Mouse (Mus musculus) spleen, embryonic (tissue): ENCODE measurements around the gene Coro1b.

Experiments used
- CTCF ChIA-PET: fragments of 350-600 bp; sonication (Branson Sonifier 250); formaldehyde crosslinking; loops from one replicate; lab custom pipeline; 2022; lab: Charles Lee

The Coro1b gene

DNA sequence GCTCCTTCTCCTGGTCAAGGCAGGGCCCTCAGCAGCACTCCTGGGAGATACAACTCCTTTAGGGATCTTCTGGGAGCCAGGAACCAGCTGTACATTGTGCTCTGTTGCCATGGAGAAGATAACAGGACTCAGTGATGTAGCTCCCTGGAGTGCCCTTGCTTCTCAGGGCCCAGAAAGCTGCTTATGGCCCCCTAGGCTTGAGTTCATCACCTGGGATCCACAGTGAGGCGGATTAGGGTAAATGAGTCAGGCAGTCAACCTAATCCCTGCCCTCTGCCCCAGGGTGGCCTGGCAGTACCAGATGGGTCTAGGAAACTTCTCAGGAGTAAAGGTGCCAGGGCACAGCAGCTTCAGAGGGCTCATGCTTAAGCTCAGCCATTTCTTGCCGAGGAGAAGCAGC, 9.0 kb upstream of the Coro1b start, which contains the start of gene Gpr152:
Gpr152 (plus strand) TSS at position 342 of the 400 bp plus-strand sequence.
- CTCF ChIA-PET, result interaction anchor here (1.2 kb wide), 1 partner anchor 17 kb away, joined by 3 read pairs; no protein-coding TSS in a partner anchor

- CTCF ChIA-PET, result interaction anchor here (1.2 kb wide), 1 partner anchor 17 kb away, joined by 3 read pairs; no protein-coding TSS in a partner anchor
Observed at GRCm38 (mm10) chr19:4140147-4140546, 8.3 kb upstream of the Coro1b start.

- CTCF ChIA-PET, result interaction anchor here (0.6 to 0.7 kb wide), 2 partner anchors 13 to 59 kb away, joined by 6 to 7 read pairs; partner anchors contain the start of gene Rad9a
Observed at GRCm38 (mm10) chr19:4142416-4143173, 5.8 kb upstream of the Coro1b start.

- CTCF ChIA-PET, result no interaction called here
Observed at GRCm38 (mm10) chr19:4143759-4144268, 4.6 kb upstream of the Coro1b start, which contains the start of gene Cabp4. TSS of gene Cabp4 (minus strand) at chr19:4144033.

GRCm38 (mm10) chr19:4144550-4145498, 3.6 kb upstream of the Coro1b start:
- CTCF ChIA-PET, result interaction anchor here (0.5 kb wide), 1 partner anchor 163 kb away, joined by 4 read pairs; no protein-coding TSS in a partner anchor

DNA sequence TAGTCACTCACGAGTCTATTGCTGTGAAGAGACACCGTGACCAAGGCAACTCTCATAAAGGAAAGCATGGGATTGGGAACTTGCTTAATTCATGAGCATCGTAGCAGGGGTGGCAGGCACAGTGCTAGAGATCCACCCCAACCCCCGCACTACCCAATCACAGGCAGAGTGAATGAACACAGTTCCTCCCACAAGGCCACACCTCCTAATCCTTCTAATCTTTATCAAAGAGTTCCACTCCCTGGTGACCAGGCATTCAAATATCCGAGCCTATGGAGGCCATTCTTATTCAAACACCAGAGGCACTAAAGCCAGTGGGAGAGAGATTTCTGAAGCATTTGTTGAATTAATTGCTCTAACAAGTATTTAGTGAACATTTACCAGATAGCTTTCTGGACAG, 2.5 kb upstream of the Coro1b start:
- CTCF ChIA-PET, result no interaction called here

DNA sequence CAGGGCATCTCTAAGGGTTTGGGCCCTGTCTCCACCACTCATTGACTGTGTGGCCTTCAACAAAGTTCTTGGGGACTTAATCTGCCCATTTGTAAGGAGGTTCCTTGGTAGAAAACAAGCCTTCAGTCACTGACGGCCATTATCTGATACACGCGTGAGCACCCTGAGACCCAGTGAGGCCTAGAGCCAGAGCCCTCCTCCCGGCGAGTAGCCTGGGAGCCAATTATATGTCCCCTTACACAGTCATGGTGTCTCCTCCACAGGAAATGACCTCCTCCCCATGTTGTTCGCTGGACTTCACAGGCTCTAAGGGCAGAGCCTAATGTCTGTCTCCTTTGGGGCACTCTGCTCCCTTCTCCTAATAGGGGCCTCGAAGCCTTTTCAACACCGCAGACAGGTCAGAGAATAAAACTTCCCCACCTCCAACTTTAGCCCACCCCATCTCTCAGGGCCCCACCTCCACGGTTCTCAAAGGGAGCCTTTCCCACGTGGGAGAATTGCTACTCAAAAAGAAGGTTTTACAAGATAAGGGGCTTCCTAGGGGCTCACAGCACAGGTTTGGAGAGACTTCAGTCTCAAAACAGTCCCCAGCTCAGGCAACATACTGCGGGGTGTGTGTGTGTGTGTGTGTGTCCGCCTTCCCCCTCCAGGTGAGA, 1.9 kb upstream of the Coro1b start:
- CTCF ChIA-PET, result no interaction called here

GRCm38 (mm10) chr19:4147022-4147405, 1.4 kb upstream of the Coro1b start:
- CTCF ChIA-PET, result interaction anchor here (0.7 kb wide), 1 partner anchor 13 kb away, joined by 3 read pairs; no protein-coding TSS in a partner anchor

GRCm38 (mm10) chr19:4147782-4148490, 483 bp upstream of the Coro1b start:
- CTCF ChIA-PET, result interaction anchor here (0.7 kb wide), 1 partner anchor 14 kb away, joined by 3 read pairs; no protein-coding TSS in a partner anchor

DNA sequence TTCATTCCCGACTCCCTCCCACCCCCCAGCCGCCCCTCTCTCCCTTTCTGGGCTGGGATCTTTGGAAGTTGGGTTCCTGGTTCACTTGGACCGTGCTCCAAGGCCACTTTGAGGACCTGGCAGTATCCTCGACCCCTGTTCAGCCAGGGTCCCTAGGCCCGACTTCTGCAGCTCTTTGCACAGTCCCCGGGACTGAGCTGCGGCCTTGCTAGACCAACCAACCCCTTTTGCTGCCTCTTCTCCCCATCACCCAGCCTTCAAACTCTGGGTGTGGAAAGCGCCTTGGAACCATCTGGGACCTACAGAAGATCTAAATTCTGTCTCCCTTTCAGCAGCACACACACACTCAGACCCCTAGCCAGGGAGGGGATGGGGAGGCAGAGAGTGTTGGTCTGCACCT, 400 bp downstream of the Coro1b start:
- CTCF ChIA-PET, result no interaction called here

- CTCF ChIA-PET, result no interaction called here
Observed at GRCm38 (mm10) chr19:4149283-4149682, 864 bp downstream of the Coro1b start.

DNA sequence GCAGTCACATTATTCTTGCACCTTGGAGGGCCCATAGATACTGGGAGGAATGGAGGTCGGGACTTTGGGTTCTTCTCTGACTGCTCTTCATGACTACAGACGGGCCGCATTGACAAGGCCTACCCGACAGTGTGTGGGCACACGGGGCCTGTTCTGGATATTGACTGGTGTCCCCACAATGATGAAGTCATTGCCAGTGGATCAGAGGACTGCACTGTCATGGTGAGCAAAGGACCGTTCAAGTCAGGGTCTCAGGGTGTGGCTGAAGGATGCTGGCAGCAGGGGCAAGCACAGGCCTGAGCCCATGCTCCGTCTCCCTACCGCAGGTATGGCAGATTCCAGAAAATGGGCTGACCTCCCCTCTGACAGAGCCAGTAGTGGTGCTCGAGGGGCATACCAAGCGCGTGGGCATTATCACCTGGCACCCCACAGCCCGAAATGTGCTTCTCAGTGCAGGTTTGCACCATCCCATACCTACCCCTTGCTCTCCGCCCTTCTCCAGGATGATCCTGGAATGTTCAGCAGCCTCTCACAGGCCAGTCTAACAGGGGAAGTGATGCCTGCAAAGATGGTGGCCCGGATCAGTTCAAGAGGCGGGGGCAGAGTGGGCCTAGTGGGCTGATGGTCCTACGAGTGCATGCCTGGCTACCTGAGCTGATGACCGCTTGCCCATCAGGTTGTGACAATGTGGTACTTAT, 1.5 kb downstream of the Coro1b start:
- CTCF ChIA-PET, result no interaction called here

DNA sequence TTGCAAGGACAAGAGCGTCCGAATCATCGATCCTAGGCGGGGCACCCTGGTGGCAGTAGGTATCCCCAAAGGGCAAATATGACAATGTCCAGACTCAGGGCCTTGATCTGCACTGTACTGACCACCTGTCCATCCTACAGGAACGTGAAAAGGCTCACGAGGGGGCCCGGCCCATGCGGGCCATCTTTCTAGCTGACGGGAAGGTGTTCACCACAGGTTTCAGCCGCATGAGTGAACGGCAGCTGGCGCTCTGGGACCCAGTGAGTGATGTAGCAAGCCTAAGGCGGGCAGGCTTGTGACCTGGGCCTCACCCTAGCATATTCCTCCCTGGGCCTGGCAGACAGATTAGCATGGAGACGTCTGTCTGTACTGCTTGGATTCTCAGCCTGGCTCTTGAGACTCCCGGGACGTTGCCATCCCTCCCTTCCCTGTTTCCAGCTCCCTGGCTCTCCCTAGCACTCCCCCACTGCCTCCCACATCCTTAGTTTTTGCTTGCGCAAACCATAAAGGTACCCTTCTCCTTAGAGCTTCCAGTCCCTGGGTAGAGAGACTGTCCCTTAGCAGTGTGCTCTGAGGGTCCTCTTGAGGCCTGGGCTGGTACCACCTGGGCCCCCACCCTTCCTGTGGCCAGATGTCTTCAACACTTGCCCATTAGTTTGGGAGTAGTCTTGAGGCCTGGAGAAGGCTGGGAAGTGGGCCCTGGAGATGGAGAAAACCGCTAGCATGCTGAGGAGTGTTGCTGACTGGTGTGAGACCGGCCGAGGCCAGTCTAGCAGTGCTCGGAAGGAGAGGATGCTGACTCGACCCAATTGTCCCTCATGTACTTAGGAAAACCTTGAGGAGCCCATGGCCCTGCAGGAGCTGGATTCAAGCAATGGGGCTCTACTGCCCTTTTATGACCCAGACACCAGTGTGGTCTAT, 2.4 kb downstream of the Coro1b start:
- CTCF ChIA-PET, result no interaction called here

- CTCF ChIA-PET, result no interaction called here
Observed at GRCm38 (mm10) chr19:4151488-4151860, 3.1 kb downstream of the Coro1b start.

DNA sequence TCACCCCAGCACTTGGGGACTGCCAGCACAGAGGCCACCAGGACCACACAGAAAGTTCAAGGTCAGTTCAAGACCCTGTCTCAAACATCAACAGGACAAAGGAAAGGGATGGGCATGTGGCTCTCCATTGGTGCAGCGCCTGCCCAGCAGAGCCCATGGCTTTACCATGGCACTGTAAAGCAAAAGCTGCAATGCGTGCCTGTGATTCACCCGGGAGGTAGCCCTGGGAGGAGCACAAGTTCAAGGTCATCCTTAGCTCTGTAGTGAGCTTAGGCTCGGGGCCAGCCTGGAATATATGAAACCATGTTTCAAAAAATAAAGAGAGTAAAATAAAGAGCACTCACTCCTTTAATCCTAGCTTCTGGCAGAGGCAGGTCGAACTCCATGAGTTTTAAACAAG, 3.5 kb downstream of the Coro1b start:
- CTCF ChIA-PET, result no interaction called here

- CTCF ChIA-PET, result no interaction called here
Observed at GRCm38 (mm10) chr19:4152445-4153231, 4.2 kb downstream of the Coro1b start.

DNA sequence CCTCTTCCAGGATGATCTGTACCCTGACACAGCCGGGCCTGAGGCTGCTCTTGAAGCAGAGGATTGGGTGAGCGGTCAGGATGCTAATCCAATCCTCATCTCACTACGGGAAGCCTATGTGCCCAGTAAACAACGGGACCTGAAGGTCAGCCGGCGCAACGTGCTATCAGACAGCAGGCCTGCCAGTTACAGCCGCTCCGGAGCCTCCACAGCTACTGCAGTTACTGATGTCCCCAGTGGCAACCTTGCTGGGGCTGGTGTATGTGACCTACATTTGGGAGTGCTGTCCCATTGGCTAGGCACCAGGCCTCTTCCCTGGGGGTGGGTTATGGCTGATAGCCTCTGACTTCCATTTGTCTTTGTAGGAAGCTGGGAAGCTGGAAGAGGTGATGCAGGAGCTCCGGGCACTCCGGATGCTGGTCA, 4.8 kb downstream of the Coro1b start, which contains the start of gene Ptprcap:
Ptprcap (plus strand) TSS at position 373 of the 423 bp plus-strand sequence.
- CTCF ChIA-PET, result interaction anchor here (1.1 kb wide), 1 partner anchor 39 kb away, joined by 5 read pairs; the partner anchor contains the start of gene Ppp1ca
